Mouse (Mus musculus): ENCODE results near the gene Rbfox3. TPM values are rescaled to one million over a fixed set of nuclear protein-coding genes. Genes with fewer than 3 reads are reported as not detected.

The Rbfox3 gene
- polyA plus RNA-seq, 1 experiment: not detected

DNA sequence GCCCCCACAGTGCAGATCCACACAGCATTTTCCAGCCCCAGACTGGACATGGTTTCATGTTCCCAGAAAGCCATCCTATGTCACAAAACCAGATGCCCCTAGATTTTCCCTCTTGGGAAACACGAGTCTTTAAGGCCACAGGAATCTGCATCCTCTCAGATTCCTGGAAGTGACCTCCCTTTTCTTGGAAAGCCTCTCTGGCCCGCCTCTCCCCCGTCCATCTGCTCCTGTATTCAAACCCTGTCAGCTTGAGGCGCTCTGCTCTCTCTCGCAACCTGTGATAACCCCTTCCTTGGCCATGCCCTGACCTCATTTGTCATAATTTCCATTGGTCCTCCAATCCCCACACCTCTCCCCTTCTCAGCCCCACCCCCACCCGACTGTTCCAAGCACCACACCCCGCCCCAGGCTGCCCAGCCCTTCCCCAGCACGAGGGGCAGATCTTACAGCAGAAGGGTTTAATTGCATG, 183.3 kb downstream of the Rbfox3 start:
- H3K4me1 ChIP-seq (ENCODE audit: control insufficient read depth, insufficient read depth, low read length): no peaks in the 10 kb centered on the region
- 42% methylated on average over 8 of the region's 8 CpGs for WGBS
- H3K27ac ChIP-seq (ENCODE audit: control insufficient read depth, insufficient read depth, low read depth, low read length, poor library complexity): no peak overlapping the region
- TF ChIP-seq CTCF (IDR thresholded peaks at IDR 0.05; ENCODE audit: control insufficient read depth, insufficient read depth, low read length): no peak
- TF ChIP-seq POLR2A (IDR thresholded peaks at IDR 0.05; ENCODE audit: borderline replicate concordance, control insufficient read depth, low read depth, low read length): no peak
- no peak overlapping the region for H3K4me3 ChIP-seq (replicated peaks; ENCODE audit: control insufficient read depth, low read depth, low read length)

- 79% methylated on average over 8 of the region's 8 CpGs for WGBS
- no peaks in the 10 kb centered on the region for H3K4me1 ChIP-seq (ENCODE audit: control insufficient read depth, insufficient read depth, low read length)
- no peak overlapping the region for H3K4me3 ChIP-seq (replicated peaks; ENCODE audit: control insufficient read depth, low read depth, low read length)
- TF ChIP-seq CTCF (IDR thresholded peaks at IDR 0.05; ENCODE audit: control insufficient read depth, insufficient read depth, low read length) (no peak), POLR2A (IDR thresholded peaks at IDR 0.05; ENCODE audit: borderline replicate concordance, control insufficient read depth, low read depth, low read length) (no peak)
- no peak overlapping the region for H3K27ac ChIP-seq (ENCODE audit: control insufficient read depth, insufficient read depth, low read depth, low read length, poor library complexity)
Measured at GRCm38 (mm10) chr11:118726430-118726829, 185.0 kb downstream of the Rbfox3 start.

- WGBS: 79% methylated on average over 8 of the region's 8 CpGs
- no peak overlapping the region for H3K4me3 ChIP-seq (replicated peaks; ENCODE audit: control insufficient read depth, low read depth, low read length)
- no peak overlapping the region for H3K27ac ChIP-seq (ENCODE audit: control insufficient read depth, insufficient read depth, low read depth, low read length, poor library complexity)
- no peaks in the 10 kb centered on the region for H3K4me1 ChIP-seq (ENCODE audit: control insufficient read depth, insufficient read depth, low read length)
- TF ChIP-seq POLR2A (IDR thresholded peaks at IDR 0.05; ENCODE audit: borderline replicate concordance, control insufficient read depth, low read depth, low read length) (no peak), CTCF (IDR thresholded peaks at IDR 0.05; ENCODE audit: control insufficient read depth, insufficient read depth, low read length) (no peak)
Measured at GRCm38 (mm10) chr11:118724423-118724822, 187.0 kb downstream of the Rbfox3 start.

- TF ChIP-seq CTCF (IDR thresholded peaks at IDR 0.05; ENCODE audit: control insufficient read depth, insufficient read depth, low read length): no peak
- TF ChIP-seq POLR2A (IDR thresholded peaks at IDR 0.05; ENCODE audit: borderline replicate concordance, control insufficient read depth, low read depth, low read length): no peak
- Histone ChIP-seq H3K4me1 (ENCODE audit: control insufficient read depth, insufficient read depth, low read length) (no peaks in the 10 kb centered on the region), H3K27ac (ENCODE audit: control insufficient read depth, insufficient read depth, low read depth, low read length, poor library complexity) (no peak overlapping the region), H3K4me3 (replicated peaks; ENCODE audit: control insufficient read depth, low read depth, low read length) (no peak overlapping the region)
- WGBS: 59% methylated on average over 8 of the region's 8 CpGs
Measured at GRCm38 (mm10) chr11:118723166-118723565, 188.2 kb downstream of the Rbfox3 start.

GRCm38 (mm10) chr11:118721898-118722297, 189.5 kb downstream of the Rbfox3 start:
- H3K4me1 ChIP-seq (ENCODE audit: control insufficient read depth, insufficient read depth, low read length): no peaks in the 10 kb centered on the region
- TF ChIP-seq POLR2A (IDR thresholded peaks at IDR 0.05; ENCODE audit: borderline replicate concordance, control insufficient read depth, low read depth, low read length) (no peak), CTCF (IDR thresholded peaks at IDR 0.05; ENCODE audit: control insufficient read depth, insufficient read depth, low read length) (no peak)
- H3K4me3 ChIP-seq (replicated peaks; ENCODE audit: control insufficient read depth, low read depth, low read length): no peak overlapping the region
- WGBS: 54% methylated on average over 6 of the region's 6 CpGs
- H3K27ac ChIP-seq (ENCODE audit: control insufficient read depth, insufficient read depth, low read depth, low read length, poor library complexity): no peak overlapping the region

DNA sequence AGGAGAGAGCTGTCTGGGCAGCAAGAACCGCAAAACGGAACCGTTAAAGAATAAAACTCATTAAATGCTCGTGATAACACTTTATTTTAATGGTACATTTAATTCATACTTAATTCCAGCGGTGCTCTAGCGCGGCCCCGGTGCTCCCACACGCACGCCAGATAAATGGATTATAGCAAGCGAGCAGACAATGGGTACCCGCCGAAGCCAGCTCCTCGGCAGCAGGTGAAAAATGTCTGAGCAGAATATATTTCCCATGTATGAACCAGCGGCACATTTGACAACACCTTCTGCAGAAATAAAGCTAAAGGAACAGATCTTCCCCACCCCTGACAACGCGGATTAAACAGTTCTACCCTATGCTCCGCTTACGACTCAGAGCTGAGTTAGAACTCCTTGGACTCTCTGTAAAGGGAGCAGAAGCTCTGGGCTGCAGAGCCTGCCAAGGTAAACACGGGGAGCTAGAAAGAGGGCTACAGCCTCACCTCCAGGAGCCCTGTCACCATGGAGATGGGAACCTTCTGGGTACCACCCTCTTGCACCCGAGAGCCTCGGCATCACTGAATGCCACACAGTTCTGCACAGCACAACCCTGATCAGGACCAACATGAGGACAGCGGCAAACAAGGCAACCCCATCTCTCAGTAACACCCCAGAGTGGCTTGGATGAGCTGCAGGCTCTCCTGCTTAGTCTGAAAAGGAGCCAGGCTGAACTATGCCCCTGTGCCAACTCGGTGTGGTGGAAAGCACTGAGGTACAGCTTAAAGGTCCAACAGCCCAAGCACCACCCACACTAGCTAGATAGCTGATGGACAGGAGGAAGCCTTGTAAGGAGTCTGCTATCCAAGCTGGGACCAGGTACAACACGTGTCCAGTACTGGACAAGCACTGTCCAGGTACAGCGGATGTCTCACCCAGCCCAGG, 196.5 kb downstream of the Rbfox3 start:
- Histone ChIP-seq H3K4me1 (ENCODE audit: control insufficient read depth, insufficient read depth, low read length) (no peaks in the 10 kb centered on the region), H3K27ac (ENCODE audit: control insufficient read depth, insufficient read depth, low read depth, low read length, poor library complexity) (no peak overlapping the region), H3K4me3 (replicated peaks; ENCODE audit: control insufficient read depth, low read depth, low read length) (no peak overlapping the region)
- 84% methylated on average over 26 of the region's 26 CpGs for WGBS
- TF ChIP-seq POLR2A (IDR thresholded peaks at IDR 0.05; ENCODE audit: borderline replicate concordance, control insufficient read depth, low read depth, low read length): no peak
- no peak for TF ChIP-seq CTCF (IDR thresholded peaks at IDR 0.05; ENCODE audit: control insufficient read depth, insufficient read depth, low read length)

DNA sequence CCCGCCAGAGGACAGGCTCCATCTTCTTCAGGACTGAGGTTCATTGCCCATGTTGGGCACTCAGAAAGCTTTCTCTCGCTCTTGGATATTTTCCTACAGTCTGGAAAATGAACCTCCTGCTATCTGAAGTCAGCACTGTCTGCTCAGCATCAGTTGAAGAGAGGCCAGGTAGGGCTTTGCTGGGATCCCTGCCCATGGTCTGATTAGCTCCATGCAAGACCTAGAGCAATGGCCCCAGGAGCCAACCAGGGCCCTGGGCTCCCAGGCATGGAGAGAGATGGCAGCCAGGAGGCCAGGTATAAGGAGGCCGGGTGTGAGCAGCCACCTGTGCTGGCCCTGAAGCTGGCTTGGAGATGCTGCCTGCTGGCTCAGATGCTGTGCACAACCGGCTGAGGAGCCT, 198.6 kb downstream of the Rbfox3 start:
- no peak overlapping the region for H3K4me3 ChIP-seq (replicated peaks; ENCODE audit: control insufficient read depth, low read depth, low read length)
- no peaks in the 10 kb centered on the region for H3K4me1 ChIP-seq (ENCODE audit: control insufficient read depth, insufficient read depth, low read length)
- H3K27ac ChIP-seq (ENCODE audit: control insufficient read depth, insufficient read depth, low read depth, low read length, poor library complexity): no peak overlapping the region
- 70% methylated on average over 4 of the region's 4 CpGs for WGBS
- TF ChIP-seq CTCF (IDR thresholded peaks at IDR 0.05; ENCODE audit: control insufficient read depth, insufficient read depth, low read length) (no peak), POLR2A (IDR thresholded peaks at IDR 0.05; ENCODE audit: borderline replicate concordance, control insufficient read depth, low read depth, low read length) (no peak)

GRCm38 (mm10) chr11:118712058-118712457, 199.3 kb downstream of the Rbfox3 start:
- Histone ChIP-seq H3K4me1 (ENCODE audit: control insufficient read depth, insufficient read depth, low read length) (no peaks in the 10 kb centered on the region), H3K27ac (ENCODE audit: control insufficient read depth, insufficient read depth, low read depth, low read length, poor library complexity) (no peak overlapping the region), H3K4me3 (replicated peaks; ENCODE audit: control insufficient read depth, low read depth, low read length) (no peak overlapping the region)
- WGBS: 69% methylated on average over 9 of the region's 9 CpGs
- TF ChIP-seq CTCF (IDR thresholded peaks at IDR 0.05; ENCODE audit: control insufficient read depth, insufficient read depth, low read length) (no peak), POLR2A (IDR thresholded peaks at IDR 0.05; ENCODE audit: borderline replicate concordance, control insufficient read depth, low read depth, low read length) (no peak)
